Mouse (Mus musculus): Measurements from ENCODE around the gene Epha1. TPM values are rescaled to one million over a fixed set of nuclear protein-coding genes. Genes with fewer than 3 reads are reported as not detected.

Epha1 gene
- polyA plus RNA-seq, 1 experiment from 2014 or later, result 0.37 TPM

- no peaks in the 10 kb centered on the region for H3K9me3 ChIP-seq
- WGBS, result 0% methylated on average over 31 of the region's 36 CpGs
- H3K27ac ChIP-seq, result peak within 1 kb of the TSS; percentile 84
- peaks cover 38% of the 10 kb centered on the region for H3K4me1 ChIP-seq
- no peaks in the 10 kb centered on the region for H3K27me3 ChIP-seq (replicated peaks)
- H3K36me3 ChIP-seq (replicated peaks), result no peaks in the 10 kb centered on the region
- peak within 1 kb of the TSS; percentile 95 for H3K4me2 ChIP-seq
- H3K4me3 ChIP-seq, result peak within 1 kb of the TSS; percentile 72
- peak; percentile 93 for ATAC-seq (replicated peaks)
- peak within 1 kb of the TSS; percentile 74 for H3K9ac ChIP-seq
Measured at GRCm38 (mm10) chr6:42349426-42350020, 23.5 kb downstream of the Epha1 start, which contains the start of gene Zyx. Gene Zyx, plus strand, starts transcription at chr6:42349630.

- Histone ChIP-seq H3K9me3 (no peaks in the 10 kb centered on the region), H3K4me3 (peak overlapping the region; percentile 72), H3K4me1 (peaks cover 35% of the 10 kb centered on the region), H3K27ac (peak overlapping the region; percentile 84), H3K36me3 (replicated peaks) (no peaks in the 10 kb centered on the region), H3K9ac (peak overlapping the region; percentile 74), H3K4me2 (peak overlapping the region; percentile 95), H3K27me3 (replicated peaks) (no peaks in the 10 kb centered on the region)
- WGBS, result under 1% methylated on average over 11 of the region's 11 CpGs
- peak; percentile 43 for ATAC-seq (replicated peaks)
Measured at GRCm38 (mm10) chr6:42349006-42349425, 24.1 kb downstream of the Epha1 start.

GRCm38 (mm10) chr6:42348281-42349005 is 24.6 kb downstream of the Epha1 start:
- Histone ChIP-seq H3K4me3 (peak overlapping the region; percentile 72), H3K27ac (no peak overlapping the region), H3K36me3 (replicated peaks) (no peaks in the 10 kb centered on the region), H3K4me2 (peak overlapping the region; percentile 95), H3K9ac (no peak overlapping the region), H3K9me3 (no peaks in the 10 kb centered on the region), H3K4me1 (peaks cover 33% of the 10 kb centered on the region), H3K27me3 (replicated peaks) (no peaks in the 10 kb centered on the region)
- ATAC-seq (replicated peaks), result no peak
- 38% methylated on average over 12 of the region's 12 CpGs for WGBS

GRCm38 (mm10) chr6:42344255-42344654 is 28.8 kb downstream of the Epha1 start:
- no peak for ATAC-seq (replicated peaks)
- no peak overlapping the region for H3K4me3 ChIP-seq
- H3K27ac ChIP-seq, result no peak overlapping the region
- no peak overlapping the region for H3K9ac ChIP-seq
- no peaks in the 10 kb centered on the region for H3K36me3 ChIP-seq (replicated peaks)
- H3K4me2 ChIP-seq, result no peak overlapping the region
- H3K9me3 ChIP-seq, result no peaks in the 10 kb centered on the region
- 82% methylated on average over 1 of the region's 1 CpGs for WGBS
- peaks cover 8% of the 10 kb centered on the region for H3K4me1 ChIP-seq
- H3K27me3 ChIP-seq (replicated peaks), result no peaks in the 10 kb centered on the region

GRCm38 (mm10) chr6:42343361-42344120 is 29.5 kb downstream of the Epha1 start:
- no peak overlapping the region for H3K4me3 ChIP-seq
- H3K4me2 ChIP-seq, result no peak overlapping the region
- WGBS, result 86% methylated on average over 9 of the region's 9 CpGs
- no peaks in the 10 kb centered on the region for H3K27me3 ChIP-seq (replicated peaks)
- H3K36me3 ChIP-seq (replicated peaks), result no peaks in the 10 kb centered on the region
- ATAC-seq (replicated peaks), result no peak
- no peaks in the 10 kb centered on the region for H3K9me3 ChIP-seq
- no peak overlapping the region for H3K9ac ChIP-seq
- H3K4me1 ChIP-seq, result peaks cover 2% of the 10 kb centered on the region
- no peak overlapping the region for H3K27ac ChIP-seq

GRCm38 (mm10) chr6:42342171-42342570 is 30.9 kb downstream of the Epha1 start:
- Histone ChIP-seq H3K4me3 (no peak overlapping the region), H3K27me3 (replicated peaks) (no peaks in the 10 kb centered on the region), H3K36me3 (replicated peaks) (no peaks in the 10 kb centered on the region), H3K9me3 (no peaks in the 10 kb centered on the region), H3K4me2 (no peak overlapping the region), H3K27ac (no peak overlapping the region), H3K4me1 (no peaks in the 10 kb centered on the region), H3K9ac (no peak overlapping the region)
- no peak for ATAC-seq (replicated peaks)
- 71% methylated on average over 1 of the region's 1 CpGs for WGBS

GRCm38 (mm10) chr6:42339981-42340380 is 33.1 kb downstream of the Epha1 start:
- Histone ChIP-seq H3K4me2 (no peak overlapping the region), H3K27ac (no peak overlapping the region), H3K9ac (no peak overlapping the region), H3K9me3 (no peaks in the 10 kb centered on the region), H3K27me3 (replicated peaks) (no peaks in the 10 kb centered on the region), H3K36me3 (replicated peaks) (no peaks in the 10 kb centered on the region), H3K4me1 (no peaks in the 10 kb centered on the region), H3K4me3 (no peak overlapping the region)
- no peak for ATAC-seq (replicated peaks)
- 81% methylated on average over 5 of the region's 5 CpGs for WGBS

- H3K4me1 ChIP-seq, result no peaks in the 10 kb centered on the region
- H3K9ac ChIP-seq, result no peak overlapping the region
- H3K4me3 ChIP-seq, result no peak overlapping the region
- H3K36me3 ChIP-seq (replicated peaks), result no peaks in the 10 kb centered on the region
- H3K4me2 ChIP-seq, result no peak overlapping the region
- no peaks in the 10 kb centered on the region for H3K9me3 ChIP-seq
- ATAC-seq (replicated peaks), result no peak
- no peaks in the 10 kb centered on the region for H3K27me3 ChIP-seq (replicated peaks)
- WGBS, result 87% methylated on average over 2 of the region's 2 CpGs
- no peak overlapping the region for H3K27ac ChIP-seq
Measured at GRCm38 (mm10) chr6:42339189-42339588, 33.9 kb downstream of the Epha1 start.

GRCm38 (mm10) chr6:42330946-42331345 is 42.1 kb downstream of the Epha1 start:
- Histone ChIP-seq H3K27ac (no peak overlapping the region), H3K9me3 (no peaks in the 10 kb centered on the region), H3K9ac (no peak overlapping the region), H3K4me3 (no peak overlapping the region), H3K36me3 (replicated peaks) (no peaks in the 10 kb centered on the region), H3K4me1 (peaks cover under 1% of the 10 kb centered on the region; the same call in 1 of the 2 replicates), H3K27me3 (replicated peaks) (no peaks in the 10 kb centered on the region), H3K4me2 (no peak overlapping the region)
- WGBS, result 92% methylated on average over 3 of the region's 3 CpGs
- no peak for ATAC-seq (replicated peaks)

GRCm38 (mm10) chr6:42330216-42330615 is 42.9 kb downstream of the Epha1 start:
- no peak overlapping the region for H3K4me2 ChIP-seq
- H3K4me1 ChIP-seq, result peaks cover 7% of the 10 kb centered on the region
- H3K9me3 ChIP-seq, result no peaks in the 10 kb centered on the region
- H3K9ac ChIP-seq, result no peak overlapping the region
- no peak for ATAC-seq (replicated peaks)
- H3K27ac ChIP-seq, result no peak overlapping the region
- H3K4me3 ChIP-seq, result no peak overlapping the region
- WGBS, result 71% methylated on average over 3 of the region's 3 CpGs
- no peaks in the 10 kb centered on the region for H3K27me3 ChIP-seq (replicated peaks)
- H3K36me3 ChIP-seq (replicated peaks), result no peaks in the 10 kb centered on the region

- H3K27ac ChIP-seq, result no peak overlapping the region
- peaks cover 12% of the 10 kb centered on the region for H3K4me1 ChIP-seq
- 82% methylated on average over 3 of the region's 3 CpGs for WGBS
- H3K36me3 ChIP-seq (replicated peaks), result no peaks in the 10 kb centered on the region
- H3K4me2 ChIP-seq, result no peak overlapping the region
- H3K4me3 ChIP-seq, result no peak overlapping the region
- no peaks in the 10 kb centered on the region for H3K9me3 ChIP-seq
- ATAC-seq (replicated peaks), result no peak
- H3K9ac ChIP-seq, result no peak overlapping the region
- no peaks in the 10 kb centered on the region for H3K27me3 ChIP-seq (replicated peaks)
Measured at GRCm38 (mm10) chr6:42328757-42329156, 44.3 kb downstream of the Epha1 start.

- no peak for ATAC-seq (replicated peaks)
Measured at GRCm38 (mm10) chr6:42326509-42326908, 46.6 kb downstream of the Epha1 start.

More at GRCm38 (mm10) chr6:42326509-42326908, 46.6 kb downstream of the Epha1 start:
- WGBS, result 91% methylated on average over 3 of the region's 3 CpGs
- no peak overlapping the region for H3K27ac ChIP-seq
- H3K4me3 ChIP-seq, result no peak overlapping the region
- H3K9ac ChIP-seq, result no peak overlapping the region
- H3K9me3 ChIP-seq, result no peaks in the 10 kb centered on the region
- peaks cover 32% of the 10 kb centered on the region for H3K4me1 ChIP-seq
- H3K4me2 ChIP-seq, result no peak overlapping the region
- no peaks in the 10 kb centered on the region for H3K27me3 ChIP-seq (replicated peaks)
- no peaks in the 10 kb centered on the region for H3K36me3 ChIP-seq (replicated peaks)
